ENCODE assay signal across 9 mouse cellular contexts in the genomic region with DNA sequence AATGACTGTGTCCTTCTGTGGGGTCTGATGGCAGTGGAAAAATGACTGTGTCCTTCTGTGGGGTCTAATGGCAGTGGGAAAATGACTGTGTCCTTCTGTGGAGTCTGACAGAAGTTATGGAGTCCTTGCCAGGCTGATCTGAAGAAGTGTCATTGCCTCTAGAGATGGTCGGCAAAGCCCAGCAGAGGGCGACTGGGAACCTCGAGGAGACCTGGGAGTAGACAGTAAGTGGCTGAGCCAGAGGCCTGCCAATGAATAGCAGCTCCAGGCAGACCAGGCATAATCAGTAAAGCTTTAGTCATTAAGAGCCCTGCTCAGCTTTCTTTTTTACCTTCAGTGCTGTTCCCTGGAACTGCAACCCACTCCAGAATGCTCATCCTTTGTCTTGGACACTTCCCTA. TPM values are rescaled to one million over a fixed set of nuclear protein-coding genes. Genes with fewer than 3 reads are reported as not detected.
DNase-seq lines count a peak whose midpoint lies in the region; ATAC-seq and TF ChIP-seq lines count a peak whose summit lies in the region.
"Had no signal": no experiment of that assay in that cellular context is flagged by ENCODE, and none has a peak within 500 bp of the region (broad histone marks: within the 10 kb centered on the region; RNA-seq: fewer than 3 reads in every experiment).

No protein-coding gene starts in this region.

- WGBS in forebrain, embryonic 11.5 days: 0% methylated on average over 3 of the region's 3 CpGs
- 0% methylated on average over 3 of the region's 3 CpGs for WGBS in liver, embryonic 14.5 days (ENCODE audit: insufficient replicate concordance)

- H3K27ac ChIP-seq in bone marrow macrophage, adult 2 months (ENCODE audit: insufficient read depth, low read depth, low read length): no peak overlapping the region
- H3K27ac ChIP-seq in forebrain, embryonic 11.5 days (ENCODE audit: low read depth, low read length): no peak overlapping the region
- no peak overlapping the region for H3K27ac ChIP-seq in liver, embryonic 14.5 days
- H3K27ac ChIP-seq: limb, embryonic 15.5 days had no signal

- no peak overlapping the region for H3K9ac ChIP-seq in forebrain, embryonic 11.5 days (ENCODE audit: low read length)
- H3K9ac ChIP-seq in liver, embryonic 14.5 days (replicated peaks): no peak overlapping the region
- H3K9ac ChIP-seq: limb, embryonic 15.5 days had no signal

- TF ChIP-seq POLR2A in bone marrow macrophage, adult 2 months (IDR thresholded peaks at IDR 0.05; ENCODE audit: borderline replicate concordance, low read depth, low read length): no peak

- peak; percentile 39; the same call in 1 of the 2 replicates for TF ChIP-seq CTCF in bone marrow macrophage, adult 2 months (IDR thresholded peaks at IDR 0.05; ENCODE audit: low read depth, low read length)
- peak; percentile 74 for TF ChIP-seq CTCF in liver, embryonic 14.5 days (IDR thresholded peaks at IDR 0.05; ENCODE audit: low read depth)

- ATAC-seq in forebrain, embryonic 11.5 days (replicated peaks; ENCODE audit: low FRiP score): peak; percentile 69
- ATAC-seq in liver, embryonic 14.5 days (ENCODE audit: insufficient read depth): no peak

- no peaks in the 10 kb centered on the region for H3K27me3 ChIP-seq in forebrain, embryonic 11.5 days (ENCODE audit: control insufficient read depth, insufficient read depth, low read length)
- no peaks in the 10 kb centered on the region for H3K27me3 ChIP-seq in liver, embryonic 14.5 days (ENCODE audit: control insufficient read depth, insufficient read depth, low read length)
- H3K27me3 ChIP-seq: limb, embryonic 15.5 days had no signal

- no peak overlapping the region for H3K4me2 ChIP-seq in forebrain, embryonic 11.5 days (ENCODE audit: low read depth, low read length, severe bottlenecking)
- no peak overlapping the region for H3K4me2 ChIP-seq in liver, embryonic 14.5 days (ENCODE audit: low read depth)
- H3K4me2 ChIP-seq: limb, embryonic 15.5 days had no signal

- H3K4me1 ChIP-seq in bone marrow macrophage, adult 2 months (ENCODE audit: control insufficient read depth, insufficient read depth, low read length): peaks cover 8% of the 10 kb centered on the region
- no peaks in the 10 kb centered on the region; the same call in 1 of the 2 replicates for H3K4me1 ChIP-seq in forebrain, embryonic 11.5 days (replicated peaks; ENCODE audit: control insufficient read depth, insufficient read depth, low read length)
- peaks cover 7 to 11% of the 10 kb centered on the region in 2 experiments for H3K4me1 ChIP-seq in liver, embryonic 14.5 days (replicated peaks; ENCODE audit: control insufficient read depth in 2 of 2, insufficient read depth in 2 of 2, low read length in 1 of 2)

- peaks cover 3% of the 10 kb centered on the region; the same call in 1 of the 2 replicates for H3K36me3 ChIP-seq in forebrain, embryonic 11.5 days (ENCODE audit: control insufficient read depth, insufficient read depth, low read length)
- H3K36me3 ChIP-seq in liver, embryonic 14.5 days (replicated peaks; ENCODE audit: control insufficient read depth, insufficient read depth, low read depth): peaks cover 12% of the 10 kb centered on the region

- H3K4me3 ChIP-seq in bone marrow macrophage, adult 2 months (ENCODE audit: insufficient read depth, low read length): no peak overlapping the region
- H3K4me3 ChIP-seq in forebrain, embryonic 11.5 days (ENCODE audit: low read depth, low read length): no peak overlapping the region
- no peak overlapping the region for H3K4me3 ChIP-seq in liver, embryonic 14.5 days (ENCODE audit: insufficient read depth in 1 of 2, low read depth in 2 of 2, low read length in 2 of 2)
- H3K4me3 ChIP-seq: limb, embryonic 15.5 days had no signal

- no peak for TF ChIP-seq EP300 in liver, embryonic 14.5 days (IDR thresholded peaks at IDR 0.05; ENCODE audit: low read depth)

- DNase-seq in MEL-GATA-1-ER (ENCODE audit: extremely low read depth, low read depth): peak; percentile 62
- DNase-seq in forebrain, embryonic 11.5 days (ENCODE audit: low spot score): peak; percentile 83
- peak; percentile 76 to 84 for DNase-seq in heart, postnatal 10 days
- peak; percentile 86 to 90 for DNase-seq in kidney, postnatal 4 days
- peak; percentile 15 to 44 (median 22) for DNase-seq in liver, embryonic 14.5 days (ENCODE audit: low read depth in 3 of 3, low spot score in 3 of 3)
- peak; percentile 83 for DNase-seq in retina, embryonic 14.5 days (ENCODE audit: low spot score)
- peak; percentile 41 for DNase-seq in yolk sac, embryonic 10.5 days (ENCODE audit: low spot score)

- no peaks in the 10 kb centered on the region for H3K9me3 ChIP-seq in forebrain, embryonic 11.5 days (ENCODE audit: control insufficient read depth, low read length)
- H3K9me3 ChIP-seq in liver, embryonic 14.5 days (ENCODE audit: control insufficient read depth, low read length): no peaks in the 10 kb centered on the region
- H3K9me3 ChIP-seq: limb, embryonic 15.5 days had no signal

- intact Hi-C loops in heart, postnatal 10 days (cut with DNase I): loop anchor here (2.0 to 5.0 kb wide), 3 partner anchors 13 to 216 kb away; no protein-coding TSS in a partner anchor

RNA-seq across cellular contexts. Expression of gene Psmb7, which starts 2.0 kb away (rescaled TPM):
- polyA plus RNA-seq in bone marrow macrophage, adult 2 months (2012; ENCODE audit: insufficient read depth, insufficient read length, missing spikeins): 101 and 102 TPM in 2 replicates
- polyA plus RNA-seq in forebrain, embryonic 11.5 days (2014; fragmentation: Nextera tagmentation; extraction: Ambion mirVana): 333 and 341 TPM in 2 replicates
- 100 to 1,000 TPM; 253 to 257 TPM for total RNA-seq in heart, postnatal 10 days (2021)
- polyA plus RNA-seq in liver, embryonic 14.5 days (2012; rRNA removed): 116 and 152 TPM in 2 replicates
- polyA plus RNA-seq in liver, embryonic 14.5 days (2014; fragmentation: Nextera tagmentation; extraction: Ambion mirVana): 179 and 181 TPM in 2 replicates

Comparison
In these comparisons a context has a peak if more than half of its experiments do, and no peak if none do; other contexts are left out.
1. DNase-seq: peak in every context shown above with its lines; median percentile 88 in kidney, postnatal 4 days; 83 in forebrain, embryonic 11.5 days; 83 in retina, embryonic 14.5 days; 80 in heart, postnatal 10 days; 62 in MEL-GATA-1-ER; 41 in yolk sac, embryonic 10.5 days; 22 in liver, embryonic 14.5 days.